Mouse (Mus musculus) large intestine, adult 2 months (tissue): ENCODE results near the gene Sult6b1. TPM values are rescaled to one million over a fixed set of nuclear protein-coding genes. Genes with fewer than 3 reads are reported as not detected.

ENCODE experiments used
- DNase-seq: peaks from one replicate; pipeline ENCODE4 v3.0.0-alpha.2; 2012; ENCODE audit warnings: low read depth, low spot score
- WGBS: fragments of 180-500 bp; shearing (Covaris S2); methylation state at CpG from one replicate; pipeline ENCODE4 v1.1.7; 2018; 5-methylcytosine and 5-hydroxymethylcytosine counted together
- polyA plus RNA-seq: library from polyadenylated mRNA; depleted of rRNA; stranded (reverse); fragments of >200 nt; gene quantifications from 2 replicates; pipeline ENCODE4 v1.2.3, GENCODE M21; 2012; rRNA removed

Gene Sult6b1
- not detected in 2 replicates for polyA plus RNA-seq

- no peak for DNase-seq
- WGBS = 83% methylated on average over 5 of the region's 5 CpGs
Observed at GRCm38 (mm10) chr17:78906892-78907291, at the start of gene Sult6b1. TSS of gene Sult6b1 (minus strand) at chr17:78906992.

GRCm38 (mm10) chr17:78953240-78953639, 46.4 kb upstream of the Sult6b1 start:
- 50% methylated on average over 8 of the region's 8 CpGs for WGBS
- no peak for DNase-seq

- 73% methylated on average over 5 of the region's 5 CpGs for WGBS
- no peak for DNase-seq
Observed at GRCm38 (mm10) chr17:78952070-78952469, 45.3 kb upstream of the Sult6b1 start.

- 62% methylated on average over 5 of the region's 5 CpGs for WGBS
- no peak for DNase-seq
Observed at GRCm38 (mm10) chr17:78951225-78951624, 44.4 kb upstream of the Sult6b1 start.

- DNase-seq = no peak
- 67% methylated on average over 11 of the region's 11 CpGs for WGBS
Observed at GRCm38 (mm10) chr17:78942579-78942978, 35.8 kb upstream of the Sult6b1 start.

- DNase-seq = no peak
- 91% methylated on average over 4 of the region's 4 CpGs for WGBS
Observed at GRCm38 (mm10) chr17:78938927-78939326, 32.1 kb upstream of the Sult6b1 start.

- no peak for DNase-seq
- 4% methylated on average over 26 of the region's 26 CpGs for WGBS
Observed at GRCm38 (mm10) chr17:78937229-78937853, 30.5 kb upstream of the Sult6b1 start.

GRCm38 (mm10) chr17:78936466-78937228, 29.9 kb upstream of the Sult6b1 start, which contains the start of the genes Cebpz and Ndufaf7:
TSS of gene Cebpz (minus strand) at chr17:78937066.
TSS of gene Ndufaf7 (plus strand) at chr17:78937136.
- under 1% methylated on average over 45 of the region's 45 CpGs for WGBS
- DNase-seq = peak; percentile 98

GRCm38 (mm10) chr17:78935857-78936256, 29.1 kb upstream of the Sult6b1 start:
- DNase-seq = no peak
- WGBS = 61% methylated on average over 2 of the region's 2 CpGs

- DNase-seq = no peak
- 56% methylated on average over 6 of the region's 6 CpGs for WGBS
Observed at GRCm38 (mm10) chr17:78917696-78918095, 10.9 kb upstream of the Sult6b1 start.

- under 1% methylated on average over 11 of the region's 11 CpGs for WGBS
- DNase-seq = no peak
Observed at GRCm38 (mm10) chr17:78916899-78917298, 10.1 kb upstream of the Sult6b1 start.

GRCm38 (mm10) chr17:78916369-78916813, 9.6 kb upstream of the Sult6b1 start, which contains the start of gene Cebpzos:
TSS of gene Cebpzos (plus strand) at chr17:78916500.
- peak; percentile 80 for DNase-seq
- under 1% methylated on average over 37 of the region's 37 CpGs for WGBS

- no peak for DNase-seq
- 52% methylated on average over 6 of the region's 6 CpGs for WGBS
Observed at GRCm38 (mm10) chr17:78915772-78916171, 9.0 kb upstream of the Sult6b1 start.

- 59% methylated on average over 3 of the region's 3 CpGs for WGBS
- no peak for DNase-seq
Observed at GRCm38 (mm10) chr17:78913921-78914320, 7.1 kb upstream of the Sult6b1 start.

- DNase-seq = no peak
- WGBS = 32% methylated on average over 6 of the region's 6 CpGs
Observed at GRCm38 (mm10) chr17:78912861-78913281, 6.1 kb upstream of the Sult6b1 start.

GRCm38 (mm10) chr17:78909374-78909773, 2.6 kb upstream of the Sult6b1 start:
- WGBS = 31% methylated on average over 2 of the region's 2 CpGs
- DNase-seq = no peak

GRCm38 (mm10) chr17:78903158-78903557, 3.6 kb downstream of the Sult6b1 start:
- no peak for DNase-seq
- 69% methylated on average over 2 of the region's 2 CpGs for WGBS

GRCm38 (mm10) chr17:78895394-78895793, 11.4 kb downstream of the Sult6b1 start:
- WGBS = 12% methylated on average over 8 of the region's 8 CpGs
- no peak for DNase-seq

- no peak for DNase-seq
- WGBS = 75% methylated on average over 7 of the region's 7 CpGs
Observed at GRCm38 (mm10) chr17:78894991-78895390, 11.8 kb downstream of the Sult6b1 start.

GRCm38 (mm10) chr17:78891020-78891419, 15.8 kb downstream of the Sult6b1 start:
- 72% methylated on average over 9 of the region's 9 CpGs for WGBS
- DNase-seq = no peak

- 60% methylated on average over 3 of the region's 3 CpGs for WGBS
- DNase-seq = no peak
Observed at GRCm38 (mm10) chr17:78889184-78889583, 17.6 kb downstream of the Sult6b1 start.
